Mouse (Mus musculus) thymus, adult 2 months (tissue): ENCODE measurements around the gene Ankle2.

Experiments used
- CTCF ChIP-seq: fragments of 200-500 bp; IDR thresholded peaks from 2 replicates; pipeline ENCODE4 v1.5.1; 2012; ENCODE audit warnings: mild to moderate bottlenecking, control low read depth, low read length, moderate library complexity, borderline replicate concordance; ENCODE audit not compliant: control insufficient read depth, poor library complexity, insufficient read depth; ENCODE audit errors: extremely low read depth
- POLR2A ChIP-seq: fragments of 200-500 bp; IDR thresholded peaks from 2 replicates; pipeline ENCODE4 v1.6.1; 2012; ENCODE audit warnings: mild to moderate bottlenecking, low read length, control low read depth, moderate library complexity; ENCODE audit not compliant: control insufficient read depth, poor library complexity, insufficient read depth; ENCODE audit errors: extremely low read depth

- TF ChIP-seq CTCF (no peak), POLR2A (no peak)
Observed at GRCm38 (mm10) chr5:110225056-110225455, 5.7 kb upstream of the Ankle2 start.
